Mouse (Mus musculus) stomach, postnatal 0 days (tissue): ENCODE measurements around the gene Erbin.

ENCODE experiments used
- CTCF ChIP-seq: IDR thresholded peaks from 2 replicates; pipeline ENCODE4 v1.5.1; 2016; ENCODE audit warnings: antibody characterized with exemption, low read depth, mild to moderate bottlenecking, moderate library complexity
- EP300 ChIP-seq: optimal IDR thresholded peaks from 2 replicates; pipeline ENCODE3; 2016; ENCODE audit warnings: antibody characterized with exemption

- no peak for TF ChIP-seq CTCF
- no peak for TF ChIP-seq EP300
These were observed 100.9 kb downstream of the Erbin start for GRCm38 (mm10) chr13:103819377-103819776.
